ENCODE assay signal across 28 mouse cellular contexts in the genomic region with DNA sequence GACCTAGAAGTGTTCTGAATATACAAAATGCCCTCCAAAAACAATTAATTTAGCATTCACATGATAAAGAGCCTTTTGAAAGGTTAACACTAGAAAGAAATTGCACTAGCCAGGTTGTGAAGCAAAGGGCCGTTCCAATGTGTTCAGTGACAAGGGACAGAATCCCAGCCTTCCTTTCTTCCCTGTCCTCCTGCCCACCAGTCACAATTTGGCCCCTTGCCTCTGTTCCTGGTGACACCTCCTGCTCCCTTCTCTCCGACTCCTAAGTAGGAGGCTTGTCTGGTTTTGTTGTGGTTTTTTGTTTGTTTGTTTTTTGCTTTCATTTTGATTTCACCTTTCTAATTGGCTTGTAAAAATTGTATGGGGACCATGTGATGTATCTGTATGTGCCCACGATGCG. TPM values are rescaled to one million over a fixed set of nuclear protein-coding genes. Genes with fewer than 3 reads are reported as not detected.
DNase-seq lines count a peak whose midpoint lies in the region; ATAC-seq lines count a peak whose summit lies in the region.
"Had no signal": no experiment of that assay in that cellular context is flagged by ENCODE, and none has a peak within 500 bp of the region (broad histone marks: within the 10 kb centered on the region; RNA-seq: fewer than 3 reads in every experiment).

No protein-coding gene starts in this region.

- H3K9ac ChIP-seq in forebrain, embryonic 14.5 days (ENCODE audit: low read length) = no peak overlapping the region
- no peak overlapping the region for H3K9ac ChIP-seq in forebrain, embryonic 11.5 days (ENCODE audit: low read length)
- H3K9ac ChIP-seq: embryonic facial prominence, embryonic 12.5 days; embryonic facial prominence, embryonic 15.5 days; forebrain, postnatal 0 days; hindbrain, embryonic 13.5 days; intestine, embryonic 15.5 days had no signal

- no peak for ATAC-seq in forebrain, embryonic 14.5 days
- ATAC-seq in forebrain, embryonic 11.5 days (replicated peaks; ENCODE audit: low FRiP score) = no peak
- ATAC-seq: activated CD4-positive, CD25-positive, alpha-beta regulatory T cell, adult 4 months; intestine, embryonic 15.5 days had no signal

- no peak overlapping the region for H3K4me3 ChIP-seq in forebrain, embryonic 14.5 days (ENCODE audit: low read depth, low read length)
- H3K4me3 ChIP-seq in forebrain, embryonic 11.5 days (ENCODE audit: low read depth, low read length) = no peak overlapping the region
- no peak overlapping the region for H3K4me3 ChIP-seq in heart, embryonic 10.5 days
- H3K4me3 ChIP-seq: embryonic facial prominence, embryonic 12.5 days; embryonic facial prominence, embryonic 15.5 days; gastrocnemius, adult 2 months; heart, adult 2 months; hindbrain, embryonic 10.5 days; hindbrain, embryonic 13.5 days; intestine, embryonic 15.5 days had no signal

- H3K9me3 ChIP-seq in forebrain, embryonic 14.5 days (replicated peaks; ENCODE audit: control insufficient read depth, low read length) = no peaks in the 10 kb centered on the region
- H3K9me3 ChIP-seq in forebrain, embryonic 11.5 days (ENCODE audit: control insufficient read depth, low read length) = no peaks in the 10 kb centered on the region
- no peaks in the 10 kb centered on the region for H3K9me3 ChIP-seq in heart, embryonic 10.5 days
- H3K9me3 ChIP-seq: embryonic facial prominence, embryonic 12.5 days; embryonic facial prominence, embryonic 15.5 days; hindbrain, embryonic 13.5 days; intestine, embryonic 15.5 days had no signal

- no peaks in the 10 kb centered on the region for H3K27me3 ChIP-seq in forebrain, embryonic 14.5 days (replicated peaks; ENCODE audit: control insufficient read depth, insufficient read depth, low read length)
- no peaks in the 10 kb centered on the region for H3K27me3 ChIP-seq in forebrain, embryonic 11.5 days (ENCODE audit: control insufficient read depth, insufficient read depth, low read length)
- H3K27me3 ChIP-seq in heart, embryonic 10.5 days (ENCODE audit: insufficient read depth, poor library complexity, severe bottlenecking) = no peaks in the 10 kb centered on the region
- H3K27me3 ChIP-seq: embryonic facial prominence, embryonic 12.5 days; intestine, embryonic 15.5 days had no signal

- H3K36me3 ChIP-seq in forebrain, embryonic 14.5 days (ENCODE audit: control insufficient read depth, insufficient read depth, low read length) = no peaks in the 10 kb centered on the region
- no peaks in the 10 kb centered on the region for H3K36me3 ChIP-seq in forebrain, embryonic 11.5 days (ENCODE audit: control insufficient read depth, insufficient read depth, low read length)
- H3K36me3 ChIP-seq in heart, embryonic 10.5 days = no peaks in the 10 kb centered on the region
- H3K36me3 ChIP-seq: embryonic facial prominence, embryonic 12.5 days; embryonic facial prominence, embryonic 15.5 days; hindbrain, embryonic 10.5 days; hindbrain, embryonic 13.5 days; intestine, embryonic 15.5 days had no signal

- no peak overlapping the region for H3K4me2 ChIP-seq in forebrain, embryonic 14.5 days (ENCODE audit: low read length)
- H3K4me2 ChIP-seq in forebrain, embryonic 11.5 days (ENCODE audit: low read depth, low read length, severe bottlenecking) = no peak overlapping the region
- H3K4me2 ChIP-seq: embryonic facial prominence, embryonic 12.5 days; embryonic facial prominence, embryonic 15.5 days; heart, embryonic 11.5 days; hindbrain, embryonic 13.5 days; intestine, embryonic 15.5 days had no signal

- 31% methylated on average over 4 of the region's 4 CpGs for WGBS in forebrain, embryonic 14.5 days
- 54% methylated on average over 4 of the region's 4 CpGs for WGBS in forebrain, embryonic 11.5 days
- WGBS in heart, embryonic 10.5 days = 67% methylated on average over 4 of the region's 4 CpGs

- H3K27ac ChIP-seq in forebrain, embryonic 14.5 days (ENCODE audit: low read depth, low read length) = no peak overlapping the region
- H3K27ac ChIP-seq in forebrain, embryonic 11.5 days (ENCODE audit: low read depth, low read length) = no peak overlapping the region
- H3K27ac ChIP-seq in heart, embryonic 10.5 days = no peak overlapping the region
- H3K27ac ChIP-seq: embryonic facial prominence, embryonic 12.5 days; embryonic facial prominence, embryonic 15.5 days; gastrocnemius, adult 2 months; heart, adult 2 months; hindbrain, embryonic 10.5 days; hindbrain, embryonic 13.5 days; intestine, embryonic 15.5 days had no signal

- H3K4me1 ChIP-seq in forebrain, embryonic 14.5 days (ENCODE audit: control insufficient read depth, insufficient read depth, low read length) = no peaks in the 10 kb centered on the region
- no peaks in the 10 kb centered on the region for H3K4me1 ChIP-seq in forebrain, embryonic 11.5 days (replicated peaks; ENCODE audit: control insufficient read depth, insufficient read depth, low read length)
- H3K4me1 ChIP-seq in heart, embryonic 10.5 days = no peaks in the 10 kb centered on the region
- H3K4me1 ChIP-seq: embryonic facial prominence, embryonic 15.5 days; intestine, embryonic 15.5 days had no signal

- intact Hi-C loops in heart, postnatal 36 days (cut with DNase I) = loop anchor here (1.0 to 5.0 kb wide), 4 partner anchors 105 to 310 kb away; no protein-coding TSS in a partner anchor

- peak; percentile 39 to 50 for DNase-seq in cerebellum, postnatal 10 days
- no peak for DNase-seq in cerebellum, postnatal 4 days (ENCODE audit: low spot score in 2 of 2)
- DNase-seq in forebrain, embryonic 14.5 days (ENCODE audit: low spot score) = peak; percentile 34
- DNase-seq in forebrain, embryonic 11.5 days (ENCODE audit: low spot score) = no peak
- DNase-seq in heart, embryonic 10.5 days (ENCODE audit: low spot score) = peak; percentile 56
- no peak for DNase-seq in heart, postnatal 36 days
- DNase-seq: adrenal gland, adult 8-10 months; adrenal gland, postnatal 25 days; cerebellum, adult 11 months; cerebellum, adult 2 months; cerebellum, adult 9-11 months; forebrain, postnatal 0 days; gastrocnemius, adult 2 months; gastrocnemius, postnatal 14 days; heart, adult 2 months; kidney, adult 11 months; kidney, adult 8-10 months had no signal

RNA-seq across cellular contexts. Expression of a gene that starts 3.3 kb away (rescaled TPM):
- polyA plus RNA-seq in forebrain, embryonic 14.5 days (2014; fragmentation: Nextera tagmentation; extraction: Ambion mirVana) = 0.25 and 0.30 TPM in 2 replicates
- 0.33 and 0.44 TPM in 2 replicates for polyA plus RNA-seq in forebrain, embryonic 11.5 days (2014; fragmentation: Nextera tagmentation; extraction: Ambion mirVana)
- 0.36 and 0.59 TPM in 2 replicates for polyA plus RNA-seq in heart, embryonic 10.5 days (2016; fragmentation: Nextera tagmentation; extraction: Ambion mirVana)
- total RNA-seq in heart, postnatal 36 days (2021) = not detected
- total RNA-seq: adrenal gland, adult 8-10 months; adrenal gland, postnatal 25 days; common myeloid progenitor, adult 5-6 weeks; ES-E14; gastrocnemius, adult 2 months; gastrocnemius, postnatal 14 days; heart, adult 2 months; heart, postnatal 25 days had no signal
- polyA plus RNA-seq: activated CD4-positive, CD25-positive, alpha-beta regulatory T cell, adult 4 months; heart, postnatal 0 days had no signal

Comparison
In these comparisons a context has a peak if more than half of its experiments do, and no peak if none do; other contexts are left out.
1. DNase-seq: peak in cerebellum, postnatal 10 days (2 of 2), forebrain, embryonic 14.5 days (single experiment) and heart, embryonic 10.5 days (single experiment); none in cerebellum, postnatal 4 days (0 of 2), forebrain, embryonic 11.5 days (single experiment) and heart, postnatal 36 days (0 of 2).